Mouse (Mus musculus): ENCODE data around the gene Pitx3. TPM values are rescaled to one million over a fixed set of nuclear protein-coding genes. Genes with fewer than 3 reads are reported as not detected.

Gene Pitx3
- total RNA-seq, 2 experiments from 2014 or later: 4.6 to 15.1 TPM

DNA sequence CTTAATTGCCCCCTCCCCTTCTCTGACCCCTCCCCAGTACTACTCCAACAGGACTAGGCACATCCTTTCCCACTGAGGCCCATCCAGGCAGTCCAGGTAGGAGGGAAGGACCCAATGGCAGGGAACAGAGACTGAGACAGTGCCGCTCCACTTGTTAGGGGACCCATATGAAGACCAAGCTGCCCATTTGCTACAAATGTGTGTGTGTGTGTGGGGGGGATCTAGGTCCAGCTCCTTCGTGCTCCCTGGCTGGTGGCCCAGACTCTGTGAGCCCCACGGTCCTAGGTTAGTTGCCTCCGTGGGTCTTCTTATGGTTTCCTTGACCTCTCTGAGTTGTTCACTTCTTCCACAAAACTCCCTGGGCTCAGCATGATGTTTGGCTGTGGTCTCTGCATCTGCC lies 21.8 kb downstream of the Pitx3 start:
- no peak for TF ChIP-seq CTCF (IDR thresholded peaks at IDR 0.05)
- no peak overlapping the region for H3K27ac ChIP-seq
- intact Hi-C loops (cut with DNase I): loop anchor here (5.0 kb wide), 1 partner anchor 39 kb away; no protein-coding TSS in a partner anchor
- no peak for DNase-seq
- H3K4me3 ChIP-seq: no peak overlapping the region

DNA sequence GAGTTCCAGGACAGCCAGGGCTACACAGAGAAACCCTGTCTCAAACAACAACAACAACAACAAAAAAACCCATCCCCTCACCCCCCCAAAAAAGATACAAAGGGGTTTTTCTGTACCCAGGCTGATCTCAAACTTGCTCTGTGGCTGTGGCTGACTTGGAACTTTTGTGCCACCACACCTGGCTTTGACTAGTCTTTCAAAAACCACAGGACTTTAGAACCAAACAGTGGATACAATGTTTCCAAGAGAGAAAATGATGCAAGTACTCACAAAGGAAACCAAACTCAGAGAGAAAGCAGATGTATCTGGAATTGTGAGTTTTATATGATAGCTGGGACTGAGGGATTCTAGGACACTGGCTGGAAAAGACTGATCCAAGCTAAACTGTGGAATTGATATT lies 23.5 kb downstream of the Pitx3 start:
- DNase-seq: no peak
- H3K4me3 ChIP-seq: no peak overlapping the region
- intact Hi-C loops (cut with DNase I): loop anchor here (5.0 kb wide), 1 partner anchor 37 kb away; no protein-coding TSS in a partner anchor
- H3K27ac ChIP-seq: no peak overlapping the region
- no peak for TF ChIP-seq CTCF (IDR thresholded peaks at IDR 0.05)

DNA sequence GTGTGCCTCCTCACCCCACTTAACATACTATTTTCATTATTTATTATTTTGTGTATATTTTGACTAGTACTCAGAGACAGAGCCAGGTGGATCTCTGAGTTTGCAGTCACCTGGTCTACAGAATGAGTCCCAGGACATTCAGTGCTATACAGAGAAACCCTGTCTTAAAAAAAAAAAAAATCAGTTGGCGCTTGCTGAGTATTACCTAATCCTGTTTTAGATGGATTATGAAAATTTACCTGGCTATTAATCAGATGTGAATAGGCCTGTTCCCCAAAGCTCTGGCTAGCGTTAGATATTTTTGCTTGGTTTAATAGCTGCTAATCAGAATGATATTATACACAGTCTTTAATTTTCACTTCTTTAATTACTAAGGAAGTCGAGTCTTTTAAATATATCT lies 24.2 kb downstream of the Pitx3 start:
- DNase-seq: no peak
- Histone ChIP-seq H3K27ac (no peak overlapping the region), H3K4me3 (no peak overlapping the region)
- no peak for TF ChIP-seq CTCF (IDR thresholded peaks at IDR 0.05)
- intact Hi-C loops (cut with DNase I): no loop called here

DNA sequence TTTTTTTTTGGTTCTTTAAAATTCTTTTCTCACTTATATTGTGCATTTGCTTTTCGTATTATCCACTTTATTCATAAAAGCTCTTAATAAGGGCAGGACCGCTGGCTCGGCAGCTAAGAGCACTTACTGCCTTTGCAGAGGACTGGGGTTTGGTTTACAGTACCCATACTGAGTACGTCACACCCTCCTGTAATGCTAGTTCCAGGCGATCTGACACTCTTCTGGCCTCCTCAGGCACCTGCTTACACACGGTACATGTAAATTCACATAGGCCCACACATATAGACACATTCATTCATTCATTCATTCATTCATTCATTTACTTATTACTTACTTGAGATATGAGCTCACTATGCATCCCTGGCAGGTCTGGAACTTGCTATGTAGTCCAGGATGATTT lies 27.3 kb downstream of the Pitx3 start:
- no peak for DNase-seq
- Histone ChIP-seq H3K27ac (no peak overlapping the region), H3K4me3 (no peak overlapping the region)
- no peak for TF ChIP-seq CTCF (IDR thresholded peaks at IDR 0.05)
- intact Hi-C loops (cut with DNase I): no loop called here

DNA sequence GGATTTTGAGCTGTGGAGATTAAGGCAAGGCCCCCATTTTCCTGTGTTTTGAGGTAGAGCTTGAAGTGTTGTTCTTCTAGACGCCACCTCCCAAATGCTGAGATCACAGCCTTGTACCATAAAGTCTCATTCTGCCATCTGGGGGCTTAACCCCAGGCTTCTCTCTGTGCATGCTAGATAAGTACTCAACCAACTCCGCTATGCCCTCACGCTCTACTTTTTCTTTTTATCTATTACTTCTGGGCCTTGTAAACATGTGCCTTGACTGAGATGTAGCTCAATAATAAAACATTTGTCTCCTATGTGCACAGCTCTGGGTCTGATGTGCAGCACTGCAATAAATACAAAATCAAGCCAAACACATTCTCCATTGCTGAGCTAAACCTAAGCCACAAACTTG lies 28.7 kb downstream of the Pitx3 start:
- no peak for TF ChIP-seq CTCF (IDR thresholded peaks at IDR 0.05)
- Histone ChIP-seq H3K4me3 (no peak overlapping the region), H3K27ac (no peak overlapping the region)
- intact Hi-C loops (cut with DNase I): no loop called here
- DNase-seq: no peak

DNA sequence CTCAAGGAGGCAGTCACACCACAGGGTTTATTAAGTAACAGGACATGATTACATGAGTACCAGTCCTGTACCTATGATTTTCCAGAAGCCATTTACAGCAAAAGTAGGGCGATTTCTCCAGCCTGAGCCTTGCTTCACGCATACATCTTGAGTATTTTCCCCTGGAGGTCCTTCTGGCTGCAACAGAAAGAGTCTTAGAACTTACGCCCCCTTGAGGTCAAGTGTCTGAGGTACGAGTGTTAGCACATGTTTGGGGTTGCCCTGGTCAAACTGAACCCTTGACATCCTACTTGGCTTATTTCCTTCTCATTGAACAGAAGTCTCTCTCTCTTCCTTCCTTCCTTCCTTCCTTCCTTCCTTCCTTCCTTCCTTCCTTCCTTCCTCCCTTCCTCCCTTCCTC lies 33.5 kb downstream of the Pitx3 start:
- intact Hi-C loops (cut with DNase I): no loop called here
- Histone ChIP-seq H3K4me3 (no peak overlapping the region), H3K27ac (no peak overlapping the region)
- TF ChIP-seq CTCF (IDR thresholded peaks at IDR 0.05): no peak
- no peak for DNase-seq

DNA sequence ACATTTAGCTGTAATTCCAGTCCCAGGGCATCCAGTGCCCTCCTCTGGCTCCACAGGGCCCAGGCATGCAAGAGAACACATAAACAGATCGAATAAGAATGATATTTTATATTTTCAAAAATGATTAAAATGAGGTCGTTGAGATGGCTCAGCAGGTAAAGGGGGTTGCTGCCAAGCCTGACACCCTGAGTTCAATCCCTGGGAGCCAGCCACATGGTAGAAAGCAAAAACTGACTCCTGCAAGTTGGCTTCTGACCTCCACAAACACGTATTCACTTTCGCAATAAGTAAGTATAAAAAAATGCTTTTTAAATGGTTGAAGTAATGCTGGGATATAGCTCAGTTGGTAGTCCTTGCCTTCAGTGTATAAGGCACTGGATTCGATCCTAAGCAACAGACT lies 37.3 kb downstream of the Pitx3 start:
- no peak overlapping the region for H3K27ac ChIP-seq

DNA sequence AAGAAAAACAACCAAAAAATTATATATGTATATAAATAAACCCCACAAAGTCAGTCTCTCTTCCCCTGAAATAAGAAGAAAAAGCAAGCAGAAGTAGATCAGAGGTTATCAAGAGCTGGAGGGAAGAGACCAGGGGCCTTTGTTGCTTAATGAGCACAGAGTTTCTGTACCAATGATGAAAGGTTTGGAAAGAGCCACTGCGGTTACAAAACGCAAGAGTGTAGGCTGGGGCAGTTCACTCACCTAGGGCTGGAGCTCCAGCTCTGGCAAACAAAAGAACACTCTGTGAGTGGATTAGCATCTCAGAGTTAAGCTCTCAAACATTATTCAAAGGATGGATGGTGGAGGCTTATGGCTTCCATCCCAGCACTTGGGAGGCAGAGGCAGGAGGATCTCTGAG lies 37.9 kb downstream of the Pitx3 start:
- Histone ChIP-seq H3K27ac (no peak overlapping the region), H3K4me3 (no peak overlapping the region)
- DNase-seq: no peak
- no peak for TF ChIP-seq CTCF (IDR thresholded peaks at IDR 0.05)
- intact Hi-C loops (cut with DNase I): no loop called here

More for the DNA sequence above, 37.3 kb downstream of the Pitx3 start:
- no peak for DNase-seq
- intact Hi-C loops (cut with DNase I): no loop called here
- no peak for TF ChIP-seq CTCF (IDR thresholded peaks at IDR 0.05)
- no peak overlapping the region for H3K4me3 ChIP-seq

DNA sequence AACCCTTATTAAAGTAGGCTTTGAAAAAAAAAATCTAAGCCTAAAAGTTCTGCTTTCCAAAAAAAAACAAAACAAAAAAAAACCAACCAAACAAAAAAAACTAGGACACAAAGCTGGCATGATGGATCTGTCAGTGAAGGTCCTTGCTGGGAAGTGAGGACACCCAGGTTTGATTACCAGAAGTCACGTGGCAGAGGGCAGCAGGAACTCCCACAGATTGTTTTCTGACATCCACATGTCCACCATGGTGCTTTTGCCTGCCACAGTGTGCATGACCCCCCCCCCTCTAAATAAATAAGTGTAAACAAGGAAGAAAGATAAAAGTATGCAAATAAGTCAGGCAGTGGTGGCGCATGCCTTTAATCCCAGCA lies 44.0 kb downstream of the Pitx3 start:
- Histone ChIP-seq H3K4me3 (no peak overlapping the region), H3K27ac (no peak overlapping the region)
- DNase-seq: no peak
- intact Hi-C loops (cut with DNase I): no loop called here
- TF ChIP-seq CTCF (IDR thresholded peaks at IDR 0.05): no peak

DNA sequence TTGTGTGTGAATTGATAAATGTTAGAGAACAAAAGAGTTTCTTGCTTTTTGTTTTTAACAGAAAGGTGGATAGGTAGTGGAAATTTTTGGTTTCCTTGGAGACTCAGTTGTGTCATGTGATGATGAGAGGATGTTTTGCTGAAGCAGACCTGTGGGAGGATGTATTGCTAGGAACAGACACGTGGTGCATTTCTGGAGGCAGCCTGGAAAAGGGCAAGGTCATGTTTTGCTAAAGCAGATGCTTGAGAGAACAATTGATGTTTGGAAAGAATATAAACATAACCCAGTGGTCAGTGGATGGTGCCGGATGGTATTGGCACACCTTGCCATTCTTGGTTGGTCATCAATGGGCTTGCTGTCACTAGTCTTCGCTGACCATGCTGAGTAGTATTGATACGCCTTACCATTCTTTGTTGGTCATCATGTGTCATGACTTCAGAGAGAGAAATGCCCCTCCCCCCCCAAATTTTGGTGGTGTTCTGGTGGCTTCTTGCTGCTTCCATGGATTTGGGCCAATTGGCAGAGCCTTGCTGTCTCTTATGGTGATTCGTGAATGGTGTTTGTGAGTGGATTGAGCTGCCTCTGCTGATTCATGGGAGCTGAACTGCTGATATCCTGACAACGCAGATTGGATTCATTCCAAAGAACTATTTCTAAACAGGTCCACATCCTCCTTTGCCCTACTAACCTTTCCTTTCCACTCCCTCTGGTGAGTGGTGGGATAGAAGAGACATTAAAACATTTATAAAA lies 44.5 kb downstream of the Pitx3 start:
- TF ChIP-seq CTCF (IDR thresholded peaks at IDR 0.05): no peak
- H3K27ac ChIP-seq: no peak overlapping the region
- H3K4me3 ChIP-seq: no peak overlapping the region
- DNase-seq: no peak
- intact Hi-C loops (cut with DNase I): no loop called here

DNA sequence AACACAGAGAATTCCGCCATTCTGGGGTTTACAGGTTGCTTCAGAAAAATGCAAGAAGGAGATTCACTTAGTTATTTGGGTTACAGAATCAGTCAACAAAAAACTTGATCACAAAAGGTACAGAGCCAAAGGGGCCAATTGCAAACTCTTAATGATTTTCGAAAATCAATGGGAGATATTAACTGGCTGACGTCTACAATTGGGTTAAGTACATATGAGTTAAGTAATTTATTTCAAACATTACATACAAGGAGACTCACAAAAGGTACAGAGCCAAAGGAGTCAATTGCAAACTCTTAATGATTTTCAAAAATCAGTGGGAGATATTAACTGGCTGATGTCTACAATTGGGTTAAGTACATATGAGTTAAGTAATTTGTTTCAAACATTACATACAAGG lies 48.6 kb downstream of the Pitx3 start:
- no peak overlapping the region for H3K27ac ChIP-seq
- no peak for TF ChIP-seq CTCF (IDR thresholded peaks at IDR 0.05)

DNA sequence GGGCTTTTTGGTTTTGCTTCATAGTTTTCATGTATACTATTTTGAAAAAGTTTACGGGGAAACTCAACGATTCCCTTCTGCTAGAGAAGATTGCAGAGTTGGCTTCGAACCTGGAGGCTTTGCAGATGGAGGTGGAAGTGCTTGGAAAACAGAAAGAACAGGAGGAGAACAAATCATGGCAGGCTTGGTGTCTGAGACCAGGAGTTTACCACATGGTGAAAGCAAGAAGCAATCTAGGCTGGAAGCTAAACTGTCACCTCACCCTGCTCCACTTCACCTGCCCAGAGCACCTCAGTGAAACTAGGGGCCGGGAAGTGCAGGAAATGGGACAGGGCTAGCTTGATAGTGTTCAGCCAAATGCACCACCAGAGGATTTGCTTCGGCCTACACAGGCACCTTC lies 51.7 kb downstream of the Pitx3 start:
- no peak overlapping the region for H3K27ac ChIP-seq
- no peak overlapping the region for H3K4me3 ChIP-seq
- intact Hi-C loops (cut with DNase I): no loop called here
- no peak for TF ChIP-seq CTCF (IDR thresholded peaks at IDR 0.05)
- DNase-seq: no peak

More for the DNA sequence above, 48.6 kb downstream of the Pitx3 start:
- no peak overlapping the region for H3K4me3 ChIP-seq
- intact Hi-C loops (cut with DNase I): no loop called here
- no peak for DNase-seq

DNA sequence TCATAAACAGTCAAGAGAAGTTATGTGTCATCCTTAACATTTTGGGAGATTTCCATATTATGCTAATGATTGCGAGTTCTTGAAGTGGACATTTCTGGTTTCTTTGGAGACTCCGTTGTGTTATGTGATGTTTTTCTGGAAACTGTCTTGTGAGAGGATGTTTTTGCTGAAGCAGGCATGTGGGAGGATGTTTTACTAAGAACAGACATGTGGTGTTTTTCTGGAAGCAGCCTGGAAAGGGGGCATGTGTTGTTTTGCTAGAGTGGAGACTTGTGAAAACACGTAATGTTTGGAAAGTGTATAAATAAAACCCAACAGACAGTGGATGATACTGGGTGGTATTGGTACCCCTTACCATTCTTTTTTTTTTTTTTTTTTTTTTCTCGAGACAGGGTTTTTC lies 52.8 kb downstream of the Pitx3 start:
- Histone ChIP-seq H3K4me3 (no peak overlapping the region), H3K27ac (no peak overlapping the region)
- intact Hi-C loops (cut with DNase I): no loop called here
- DNase-seq: no peak
- TF ChIP-seq CTCF (IDR thresholded peaks at IDR 0.05): no peak

DNA sequence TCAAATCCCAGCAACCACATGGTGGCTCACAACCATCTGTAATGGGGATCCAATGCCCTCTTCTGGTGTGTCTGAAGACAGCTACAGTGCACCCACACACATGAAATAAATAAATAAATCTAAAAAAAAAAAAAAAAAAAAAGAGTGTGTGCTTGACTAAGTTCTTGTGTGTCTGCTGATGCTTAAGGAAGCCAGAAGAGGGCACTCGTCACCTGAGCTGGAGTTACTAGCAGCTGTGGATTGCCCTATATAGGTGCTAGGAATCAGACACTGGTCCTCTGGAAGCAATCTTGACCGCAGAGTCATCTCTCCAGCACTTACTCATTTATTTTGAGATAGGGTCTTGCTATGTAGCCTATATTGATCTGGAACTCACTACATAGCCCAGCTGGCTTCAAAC lies 54.0 kb downstream of the Pitx3 start:
- H3K27ac ChIP-seq: no peak overlapping the region
- intact Hi-C loops (cut with DNase I): no loop called here
- no peak for TF ChIP-seq CTCF (IDR thresholded peaks at IDR 0.05)
- no peak overlapping the region for H3K4me3 ChIP-seq
- DNase-seq: no peak

Measured in gastrocnemius, adult 2 months (tissue).